Mouse (Mus musculus): ENCODE measurements around the gene Thy1. TPM values are rescaled to one million over a fixed set of nuclear protein-coding genes. Genes with fewer than 3 reads are reported as not detected.
A peak's percentile ranks its signal among the peaks of the same experiment; 100 is the strongest.

Gene Thy1
- polyA plus RNA-seq, 1 experiment from 2014 or later: 0.19 TPM

DNA sequence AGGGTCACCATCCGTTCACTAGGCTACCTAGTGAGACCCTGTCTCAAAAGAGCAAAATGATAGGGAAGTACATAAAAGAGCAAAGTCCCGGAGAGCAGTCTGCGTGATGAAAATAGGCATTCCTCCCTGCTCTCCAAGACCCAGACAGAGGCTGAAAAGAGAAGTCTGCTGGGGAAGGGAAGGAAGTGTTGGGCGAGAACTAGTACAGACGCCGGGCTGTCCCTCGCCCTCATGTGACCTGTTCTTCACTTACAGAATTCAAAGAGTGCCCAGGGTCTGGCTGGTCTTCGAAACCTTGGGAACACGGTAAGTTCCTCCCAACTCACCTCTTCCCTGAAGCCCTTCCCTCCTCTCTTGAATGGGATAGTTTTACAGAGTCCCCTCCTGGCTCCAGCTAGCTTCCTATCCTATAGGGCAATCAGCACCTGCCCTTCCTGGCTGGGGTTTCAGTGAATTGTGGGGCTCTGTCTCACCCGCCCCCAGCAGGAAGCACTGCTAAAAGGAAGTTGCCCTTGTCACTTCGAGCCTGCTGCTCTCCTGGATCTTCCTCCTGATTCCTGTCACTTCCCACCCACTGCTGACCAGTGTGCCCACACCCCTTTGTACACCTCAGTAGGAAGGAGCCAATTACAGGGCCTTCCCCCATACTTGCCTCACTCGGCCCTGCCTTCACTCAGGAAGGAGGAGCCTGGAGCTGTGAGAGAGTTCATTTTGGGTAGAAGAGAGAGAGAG is 45.9 kb downstream of the Thy1 start:
- no peaks in the 10 kb centered on the region for H3K9me3 ChIP-seq (replicated peaks)
- 26% methylated on average over 12 of the region's 12 CpGs for whole genome bisulfite sequencing (ENCODE audit: insufficient replicate concordance)
- peaks cover 55% of the 10 kb centered on the region for H3K4me1 ChIP-seq
- H3K27me3 ChIP-seq (replicated peaks): peaks cover 54% of the 10 kb centered on the region
- 0 out of 2 replicates have a peak overlapping the region, but pooled peaks have one; percentile 10 for H3K4me2 ChIP-seq
- H3K36me3 ChIP-seq: 0 out of 2 replicates have a peak, but pooled peaks cover 5% of the 10 kb centered on the region
- H3K27ac ChIP-seq: no peak overlapping the region
- ATAC-seq: no peak
- no peak overlapping the region for H3K4me3 ChIP-seq
- H3K9ac ChIP-seq: no peak overlapping the region

DNA sequence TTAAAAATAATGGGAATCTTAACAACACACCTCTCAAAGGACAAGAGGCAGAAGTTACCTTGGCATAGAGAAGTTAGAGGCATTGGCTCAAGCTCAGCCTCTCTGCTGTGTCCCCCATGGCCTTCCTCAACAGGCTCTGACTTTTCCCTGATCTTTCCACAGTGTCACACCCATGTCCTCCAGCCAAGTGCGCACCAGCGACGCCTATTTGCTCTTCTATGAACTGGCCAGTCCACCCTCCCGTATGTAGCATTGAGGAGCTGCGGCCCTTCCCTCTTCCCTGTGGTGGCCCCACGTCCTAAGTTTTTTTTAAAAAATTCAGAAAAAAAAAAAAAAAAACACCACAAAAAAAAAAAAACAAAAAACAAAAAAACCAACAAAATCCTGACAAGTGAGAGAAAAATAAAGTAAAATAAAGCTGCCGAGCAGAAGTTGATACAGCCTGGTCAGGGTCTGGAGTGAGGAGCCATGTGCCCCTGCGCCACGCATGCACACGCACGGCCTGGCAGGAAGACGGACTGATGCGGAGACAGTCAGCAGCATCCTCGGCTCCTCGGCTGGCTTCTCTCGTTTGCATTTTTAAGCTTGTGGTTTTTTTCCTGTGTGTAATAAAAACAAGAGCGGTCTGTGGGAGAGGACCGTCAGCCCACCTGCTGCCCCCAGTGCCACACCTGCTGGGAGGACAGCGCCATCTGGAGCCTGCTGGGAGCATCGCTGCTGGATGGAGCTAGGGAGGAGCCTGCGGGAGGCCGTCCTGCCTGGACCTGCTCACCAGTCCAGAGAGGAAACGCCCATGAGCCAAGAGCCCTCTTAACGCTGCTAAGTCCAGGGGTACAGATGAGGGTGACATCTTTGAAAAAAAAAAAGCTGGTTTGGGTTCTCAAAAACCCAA is 50.7 kb downstream of the Thy1 start:
- Histone ChIP-seq H3K27me3 (replicated peaks) (peaks cover 12% of the 10 kb centered on the region), H3K4me2 (no peak overlapping the region), H3K9me3 (replicated peaks) (no peaks in the 10 kb centered on the region), H3K36me3 (0 out of 2 replicates have a peak, but pooled peaks cover 5% of the 10 kb centered on the region), H3K4me1 (peaks cover 17% of the 10 kb centered on the region), H3K4me3 (no peak overlapping the region), H3K27ac (no peak overlapping the region), H3K9ac (no peak overlapping the region)
- ATAC-seq: peak; percentile 47; the same call in 1 of the 2 replicates
- WGBS (ENCODE audit: insufficient replicate concordance): 47% methylated on average over 24 of the region's 24 CpGs

DNA sequence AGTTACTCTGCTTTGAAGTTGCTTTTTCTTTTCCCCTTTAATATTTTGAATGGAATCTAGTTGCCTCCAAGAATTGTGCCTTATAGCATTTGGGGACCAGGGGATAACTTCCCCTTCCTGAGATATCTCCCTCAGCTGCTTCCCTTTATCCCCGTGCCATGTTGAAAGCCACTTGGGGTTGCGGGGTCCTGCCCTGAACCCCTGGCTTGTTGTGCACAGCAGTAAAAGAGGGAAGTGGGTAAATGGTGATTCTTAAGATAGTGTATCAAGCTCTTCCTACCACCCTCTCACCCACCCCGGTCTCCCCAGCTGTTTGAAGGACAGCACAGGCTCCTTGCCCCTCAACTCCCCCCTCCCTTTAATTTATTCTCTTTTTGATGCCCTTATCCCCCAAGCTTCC is 51.6 kb downstream of the Thy1 start:
- Histone ChIP-seq H3K9ac (no peak overlapping the region), H3K27ac (no peak overlapping the region), H3K27me3 (replicated peaks) (0 out of 2 replicates have a peak, but pooled peaks cover 3% of the 10 kb centered on the region), H3K4me3 (no peak overlapping the region), H3K4me2 (no peak overlapping the region), H3K4me1 (peaks cover 9% of the 10 kb centered on the region; the same call in 1 of the 2 replicates), H3K9me3 (replicated peaks) (no peaks in the 10 kb centered on the region), H3K36me3 (0 out of 2 replicates have a peak, but pooled peaks cover 5% of the 10 kb centered on the region)
- 43% methylated on average over 3 of the region's 3 CpGs for WGBS (ENCODE audit: insufficient replicate concordance)
- no peak for ATAC-seq

DNA sequence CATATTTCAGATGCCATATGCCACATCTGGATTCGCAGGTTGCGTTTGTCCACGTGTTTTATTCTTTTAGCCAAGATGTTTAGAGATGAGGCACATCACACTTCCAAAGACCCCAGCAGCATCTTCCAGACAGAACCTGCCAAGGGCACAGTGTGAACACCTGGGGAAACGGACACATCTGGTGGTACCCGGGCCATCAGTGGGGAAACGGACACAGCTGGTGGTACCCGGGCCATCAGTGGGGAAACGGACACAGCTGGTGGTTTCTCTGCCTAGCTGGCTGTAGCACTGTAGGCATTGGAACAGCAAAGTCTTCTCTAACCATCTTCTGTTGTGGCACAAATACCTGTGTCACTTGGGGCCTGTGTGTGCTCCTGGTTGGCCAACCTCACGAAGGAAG is 52.6 kb downstream of the Thy1 start:
- Histone ChIP-seq H3K4me3 (no peak overlapping the region), H3K4me2 (no peak overlapping the region), H3K4me1 (peaks cover 4% of the 10 kb centered on the region; the same call in 1 of the 2 replicates), H3K27me3 (replicated peaks) (no peaks in the 10 kb centered on the region), H3K9me3 (replicated peaks) (no peaks in the 10 kb centered on the region), H3K36me3 (0 out of 2 replicates have a peak, but pooled peaks cover 5% of the 10 kb centered on the region), H3K27ac (no peak overlapping the region), H3K9ac (no peak overlapping the region)
- ATAC-seq: no peak
- WGBS (ENCODE audit: insufficient replicate concordance): 83% methylated on average over 9 of the region's 9 CpGs

DNA sequence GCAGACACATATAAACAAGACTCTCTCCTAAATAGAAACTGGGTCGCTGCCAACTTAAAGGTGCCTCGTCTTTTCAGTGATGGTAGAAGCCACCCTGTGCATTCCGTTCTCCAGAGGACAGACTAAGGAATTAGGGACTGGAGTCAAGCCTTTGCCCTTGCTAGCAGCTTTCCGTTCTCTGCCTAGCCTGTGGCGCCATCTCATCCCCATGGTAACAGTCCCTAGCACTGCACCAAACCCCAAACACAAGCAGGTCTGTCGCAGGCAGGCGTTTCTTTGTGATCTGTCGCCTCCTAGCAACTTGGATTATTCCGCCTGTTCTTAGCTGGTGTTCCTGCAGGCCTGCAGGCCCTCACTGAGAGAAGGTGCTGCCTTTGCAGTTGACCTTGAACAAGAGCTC is 53.4 kb downstream of the Thy1 start:
- Histone ChIP-seq H3K9ac (no peak overlapping the region), H3K27ac (no peak overlapping the region), H3K27me3 (replicated peaks) (no peaks in the 10 kb centered on the region), H3K4me2 (no peak overlapping the region), H3K36me3 (0 out of 2 replicates have a peak, but pooled peaks cover 5% of the 10 kb centered on the region), H3K4me1 (peaks cover 4% of the 10 kb centered on the region; the same call in 1 of the 2 replicates), H3K4me3 (no peak overlapping the region), H3K9me3 (replicated peaks) (no peaks in the 10 kb centered on the region)
- 65% methylated on average over 9 of the region's 9 CpGs for WGBS (ENCODE audit: insufficient replicate concordance)
- no peak for ATAC-seq

Other genes starting within 250 kb of the Thy1 start
- 1.8 and 3.9 TPM in 2 replicates for gene Usp2, start 23.6 kb downstream of the Thy1 start, polyA plus RNA-seq (2016; fragmentation: Nextera tagmentation; extraction: Ambion mirVana)
- gene Mfrp, start 58.3 kb downstream of the Thy1 start, polyA plus RNA-seq (2016; fragmentation: Nextera tagmentation; extraction: Ambion mirVana): 0.11 TPM in 1 of 2 replicates, not detected in the other
- gene C1qtnf5, start 63.9 kb downstream of the Thy1 start, polyA plus RNA-seq (2016; fragmentation: Nextera tagmentation; extraction: Ambion mirVana): 0.23 and 0.28 TPM in 2 replicates
- gene Gm49380, start 70.1 kb downstream of the Thy1 start, polyA plus RNA-seq (2016; fragmentation: Nextera tagmentation; extraction: Ambion mirVana): not detected in 2 replicates
- 57.6 and 58.7 TPM in 2 replicates for gene Rnf26, start 70.1 kb downstream of the Thy1 start, polyA plus RNA-seq (2016; fragmentation: Nextera tagmentation; extraction: Ambion mirVana)
- 6.1 and 6.3 TPM in 2 replicates for gene Mcam, start 91.1 kb downstream of the Thy1 start, polyA plus RNA-seq (2016; fragmentation: Nextera tagmentation; extraction: Ambion mirVana)
- 9.5 and 10.0 TPM in 2 replicates for gene Cbl, start 190.7 kb downstream of the Thy1 start, polyA plus RNA-seq (2016; fragmentation: Nextera tagmentation; extraction: Ambion mirVana)
- gene Ccdc153, start 197.3 kb downstream of the Thy1 start, polyA plus RNA-seq (2016; fragmentation: Nextera tagmentation; extraction: Ambion mirVana): not detected in 2 replicates
- 0.15 and 0.17 TPM in 2 replicates for gene Pdzd3, start 208.1 kb downstream of the Thy1 start, polyA plus RNA-seq (2016; fragmentation: Nextera tagmentation; extraction: Ambion mirVana)
- gene Nlrx1, start 225.2 kb downstream of the Thy1 start, polyA plus RNA-seq (2016; fragmentation: Nextera tagmentation; extraction: Ambion mirVana): 3.6 and 4.0 TPM in 2 replicates
- 20.1 and 21.7 TPM in 2 replicates for gene Abcg4, start 245.2 kb downstream of the Thy1 start, polyA plus RNA-seq (2016; fragmentation: Nextera tagmentation; extraction: Ambion mirVana)

Data from liver, embryonic 12.5 days (tissue).